Mouse (Mus musculus) G1E (cell line): ENCODE measurements around the gene Atf7ip.

Source experiments
- CTCF ChIP-seq: IDR thresholded peaks from 2 replicates; pipeline ENCODE4 v1.5.1; 2012; ENCODE audit warnings: low read depth, low read length, inconsistent platforms, mixed read lengths
- GATA1 ChIP-seq: IDR thresholded peaks from 2 replicates; pipeline ENCODE4 v1.6.1; 2012; ENCODE audit warnings: borderline replicate concordance, low read length, inconsistent platforms, mixed read lengths
- POLR2AphosphoS5 ChIP-seq: IDR thresholded peaks from 2 replicates; pipeline ENCODE4 v1.6.1; 2012; ENCODE audit warnings: low read depth, low read length, inconsistent platforms; ENCODE audit not compliant: insufficient replicate concordance

- TF ChIP-seq CTCF (no peak), GATA1 (no peak), POLR2AphosphoS5 (no peak)
Measured at GRCm38 (mm10) chr6:136594541-136594940, 88.6 kb downstream of the Atf7ip start.
